Mouse (Mus musculus) right cerebral cortex, postnatal 14 days (tissue): ENCODE measurements around the gene Zfp84.
A peak's percentile ranks its signal among the peaks of the same experiment; 100 is the strongest.
"Not testable (repeated sequence)": the region's sequence is repeated elsewhere in the genome, so short reads cannot be mapped to it uniquely, and the experiment has no call there.

Experiments used
- DNase-seq: peaks from one replicate; pipeline ENCODE4 v3.0.0; 2022

Zfp84 gene

GRCm38 (mm10) chr7:29768090-29768900 lies at the start of gene Zfp84:
Gene Zfp84, plus strand, starts transcription at chr7:29768552.
- peak; percentile 73 for DNase-seq

- not testable (repeated sequence) for DNase-seq
These were observed 42.8 kb upstream of the Zfp84 start for GRCm38 (mm10) chr7:29725461-29726142.

- not testable (repeated sequence) for DNase-seq
These were observed 41.5 kb upstream of the Zfp84 start, which contains the start of gene Catsperg2 for GRCm38 (mm10) chr7:29726860-29727259. Gene Catsperg2, minus strand, starts transcription at chr7:29727032.

GRCm38 (mm10) chr7:29728055-29728454 lies 40.3 kb upstream of the Zfp84 start:
- no peak for DNase-seq

- no peak for DNase-seq
These were observed 26.1 kb upstream of the Zfp84 start for GRCm38 (mm10) chr7:29742258-29742657.

GRCm38 (mm10) chr7:29760476-29760875 lies 7.9 kb upstream of the Zfp84 start:
- no peak for DNase-seq

- no peak for DNase-seq
These were observed 3.6 kb upstream of the Zfp84 start for GRCm38 (mm10) chr7:29764702-29765101.

- DNase-seq, result peak; percentile 70
These were observed 1.2 kb upstream of the Zfp84 start for GRCm38 (mm10) chr7:29767058-29767686.

GRCm38 (mm10) chr7:29768980-29769379 lies 628 bp downstream of the Zfp84 start:
- DNase-seq, result no peak

GRCm38 (mm10) chr7:29773503-29773902 lies 5.2 kb downstream of the Zfp84 start:
- no peak for DNase-seq

GRCm38 (mm10) chr7:29774371-29774770 lies 6.0 kb downstream of the Zfp84 start:
- no peak for DNase-seq

GRCm38 (mm10) chr7:29776568-29776967 lies 8.2 kb downstream of the Zfp84 start:
- no peak for DNase-seq

GRCm38 (mm10) chr7:29777372-29777771 lies 9.0 kb downstream of the Zfp84 start:
- DNase-seq, result no peak

GRCm38 (mm10) chr7:29783871-29784551 lies 15.7 kb downstream of the Zfp84 start, which contains the start of gene Zfp30:
Gene Zfp30, plus strand, starts transcription at chr7:29783998.
- DNase-seq, result peak; percentile 83

GRCm38 (mm10) chr7:29785023-29785422 lies 16.7 kb downstream of the Zfp84 start:
- no peak for DNase-seq

- no peak for DNase-seq
These were observed 17.5 kb downstream of the Zfp84 start for GRCm38 (mm10) chr7:29785888-29786287.

GRCm38 (mm10) chr7:29792906-29793305 lies 24.6 kb downstream of the Zfp84 start:
- DNase-seq, result no peak

GRCm38 (mm10) chr7:29807046-29807445 lies 38.7 kb downstream of the Zfp84 start:
- no peak for DNase-seq

- no peak for DNase-seq
These were observed 43.9 kb downstream of the Zfp84 start for GRCm38 (mm10) chr7:29812244-29812643.

- DNase-seq, result no peak
These were observed 46.0 kb downstream of the Zfp84 start for GRCm38 (mm10) chr7:29814381-29814780.

GRCm38 (mm10) chr7:29815061-29815784 lies 46.9 kb downstream of the Zfp84 start:
- DNase-seq, result no peak

- DNase-seq, result peak; percentile 80
These were observed 47.6 kb downstream of the Zfp84 start, which contains the start of gene Zfp790 for GRCm38 (mm10) chr7:29815910-29816429. Gene Zfp790, plus strand, starts transcription at chr7:29816114.
